In the genomic region with DNA sequence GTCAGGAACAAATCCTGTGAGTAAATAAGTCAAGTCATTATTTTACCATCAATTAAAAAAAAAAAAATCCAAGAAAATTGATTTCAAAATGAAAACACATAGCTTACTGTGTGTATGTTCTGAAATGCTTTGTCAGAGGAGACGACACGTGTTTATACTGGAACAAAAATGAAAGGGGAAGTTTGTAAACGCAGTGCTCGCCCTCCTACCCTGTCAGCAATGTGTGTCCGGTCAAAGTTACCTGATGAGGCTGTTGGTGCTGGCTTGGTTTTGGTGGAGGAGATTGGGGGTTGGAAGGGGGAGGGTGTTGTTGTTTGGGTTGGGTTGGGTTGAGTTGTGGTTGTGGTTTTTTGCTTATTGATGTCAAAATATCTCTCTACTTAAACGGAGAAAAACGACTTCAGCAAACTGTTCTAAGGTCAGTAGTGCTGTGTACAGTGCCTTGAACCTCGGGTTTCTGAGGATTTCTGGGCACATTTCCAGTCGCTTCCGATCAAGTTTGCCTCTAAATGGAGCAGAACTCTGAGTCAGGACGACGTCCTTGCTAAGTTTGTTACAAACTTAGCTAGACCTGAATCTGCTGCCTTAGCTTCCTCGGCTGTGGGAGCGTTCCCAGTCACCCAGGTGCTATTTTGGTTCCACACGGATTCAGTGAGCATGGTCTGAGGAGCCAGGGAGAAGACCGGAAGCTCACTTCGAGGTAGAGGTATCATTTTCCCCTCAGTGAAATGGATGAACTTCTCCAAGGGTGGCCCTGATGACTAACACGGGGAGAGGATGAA, we compare ENCODE assay signal across 11 mouse cellular contexts.
DNase-seq lines count a peak whose midpoint lies in the region; ATAC-seq and TF ChIP-seq lines count a peak whose summit lies in the region.
"Had no signal": no experiment of that assay in that cellular context is flagged by ENCODE, and none has a peak within 500 bp of the region (broad histone marks: within the 10 kb centered on the region; RNA-seq: fewer than 3 reads in every experiment).

No protein-coding gene starts in this region.

- peak; percentile 26 for DNase-seq in kidney, adult 2 months
- no peak for DNase-seq in kidney, adult 11 months
- peak; percentile 4 to 24 for DNase-seq in spleen, postnatal 36 days (ENCODE audit: low spot score in 2 of 2)
- no peak for DNase-seq in spleen, adult 18-20 months
- DNase-seq in retina, postnatal 1 day: no peak
- no peak for DNase-seq in heart, adult 9 months (ENCODE audit: low spot score in 2 of 2)
- DNase-seq: cerebellum, postnatal 25 days had no signal

- WGBS in kidney, adult 2 months: 53% methylated on average over 18 of the region's 18 CpGs
- 70% methylated on average over 18 of the region's 18 CpGs for whole genome bisulfite sequencing in forebrain, embryonic 13.5 days

- peak overlapping the region; percentile 0; the same call in 1 of the 2 replicates for H3K27ac ChIP-seq in kidney, adult 2 months (ENCODE audit: insufficient read depth, low read depth, low read length)
- no peak overlapping the region for H3K27ac ChIP-seq in forebrain, embryonic 13.5 days
- H3K27ac ChIP-seq: heart, embryonic 15.5 days had no signal

- TF ChIP-seq CTCF in kidney, adult 2 months (conservative IDR thresholded peaks at IDR 0.05; ENCODE audit: insufficient read depth, insufficient read length, low read depth, low read length): no peak

- no peaks in the 10 kb centered on the region for H3K9me3 ChIP-seq in forebrain, embryonic 13.5 days (replicated peaks)
- H3K9me3 ChIP-seq: G1E; heart, embryonic 15.5 days had no signal

- no peaks in the 10 kb centered on the region for H3K4me1 ChIP-seq in kidney, adult 2 months (ENCODE audit: control insufficient read depth, insufficient read depth, low read length)
- H3K4me1 ChIP-seq in forebrain, embryonic 13.5 days: no peaks in the 10 kb centered on the region

- no peaks in the 10 kb centered on the region for H3K27me3 ChIP-seq in kidney, adult 2 months (replicated peaks; ENCODE audit: control insufficient read depth, insufficient read depth, low read length)
- H3K27me3 ChIP-seq in forebrain, embryonic 13.5 days: no peaks in the 10 kb centered on the region
- H3K27me3 ChIP-seq: heart, embryonic 15.5 days had no signal

- no peak for TF ChIP-seq POLR2A in kidney, adult 2 months (IDR thresholded peaks at IDR 0.05; ENCODE audit: low read depth, low read length)

- H3K36me3 ChIP-seq in kidney, adult 2 months (ENCODE audit: control insufficient read depth, insufficient read depth, low read length): no peaks in the 10 kb centered on the region
- H3K36me3 ChIP-seq in forebrain, embryonic 13.5 days (ENCODE audit: poor library complexity, severe bottlenecking): no peaks in the 10 kb centered on the region
- H3K36me3 ChIP-seq: G1E; heart, embryonic 15.5 days had no signal

- no peak overlapping the region for H3K9ac ChIP-seq in forebrain, embryonic 13.5 days
- H3K9ac ChIP-seq: heart, embryonic 15.5 days had no signal

- peak; percentile 82 to 85; a peak in 3 of 4 replicates for ATAC-seq in hematopoietic stem cell, adult 5-6 weeks (replicated peaks in 1 of 2; ENCODE audit: insufficient read depth in 1 of 2, low FRiP score in 2 of 2, low TSS enrichment in 1 of 2, low read depth in 1 of 2, poor library complexity in 2 of 2, severe bottlenecking in 2 of 2)
- ATAC-seq in forebrain, embryonic 13.5 days: no peak

- H3K4me3 ChIP-seq in kidney, adult 2 months (ENCODE audit: insufficient read depth, low read depth, low read length): no peak overlapping the region
- no peak overlapping the region for H3K4me3 ChIP-seq in forebrain, embryonic 13.5 days
- H3K4me3 ChIP-seq: heart, embryonic 15.5 days had no signal

- H3K4me2 ChIP-seq in forebrain, embryonic 13.5 days: no peak overlapping the region
- H3K4me2 ChIP-seq: heart, embryonic 15.5 days had no signal

Comparison
In these comparisons a context has a peak if more than half of its experiments do, and no peak if none do; other contexts are left out.
1. DNase-seq: peak in kidney, adult 2 months (single experiment) and spleen, postnatal 36 days (2 of 2); none in kidney, adult 11 months (single experiment), spleen, adult 18-20 months (0 of 2), retina, postnatal 1 day (single experiment) and heart, adult 9 months (0 of 2).